Mouse (Mus musculus): ENCODE measurements at regions not wholly inside any gene's neighbourhood (a gene's known extent, or its start where the extent isn't known, plus 50 kb on each side); places are given as distances from the start of the nearest gene placed in this dataset.

GRCm38 (mm10) chr13:58694703-58695102 lies 84.0 kb upstream of the Slc28a3 start:
- TF ChIP-seq CTCF (IDR thresholded peaks at IDR 0.05; ENCODE audit: low read depth, low read length) (no peak), GATA1 (IDR thresholded peaks at IDR 0.05; ENCODE audit: borderline replicate concordance, low read length) (no peak), POLR2AphosphoS5 (IDR thresholded peaks at IDR 0.05; ENCODE audit: insufficient replicate concordance, low read depth, low read length) (no peak), GATA2 (IDR thresholded peaks at IDR 0.05; ENCODE audit: borderline replicate concordance, low read depth, low read length) (no peak), TAL1 (conservative IDR thresholded peaks at IDR 0.05; ENCODE audit: low read depth, low read length) (no peak)

All from G1E (cell line).